Mouse (Mus musculus) stomach, postnatal 0 days (tissue): ENCODE measurements around the gene Elavl4.

Experiments
- CTCF ChIP-seq: IDR thresholded peaks from 2 replicates; pipeline ENCODE4 v1.5.1; 2016; ENCODE audit warnings: antibody characterized with exemption, low read depth, mild to moderate bottlenecking, moderate library complexity
- EP300 ChIP-seq: optimal IDR thresholded peaks from 2 replicates; pipeline ENCODE3; 2016; ENCODE audit warnings: antibody characterized with exemption

DNA sequence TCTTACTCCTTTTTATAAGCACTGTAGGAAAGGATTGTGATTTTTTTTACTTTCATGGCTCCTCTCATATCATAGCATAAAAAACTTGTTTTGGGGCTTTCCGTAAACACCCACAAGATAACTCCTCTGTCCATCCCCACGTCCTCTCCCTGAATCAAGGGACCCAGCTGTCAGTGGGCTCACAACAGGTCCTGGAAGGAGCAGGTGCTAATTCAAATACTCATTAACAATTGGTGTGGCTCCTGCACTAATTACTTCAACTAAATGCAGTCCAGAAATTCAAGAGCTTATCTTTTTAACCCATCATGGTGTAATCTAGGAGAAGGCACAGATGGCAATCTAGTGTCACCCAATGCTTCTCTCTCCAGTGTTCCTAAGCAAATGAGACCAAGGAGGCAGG is 8.9 kb upstream of the Elavl4 start:
- no peak for TF ChIP-seq CTCF
- TF ChIP-seq EP300: no peak
